Mouse (Mus musculus) G1E (cell line): ENCODE results near the gene Prpf6.

ENCODE experiments used
- CTCF ChIP-seq: IDR thresholded peaks from 2 replicates; pipeline ENCODE4 v1.5.1; 2012; ENCODE audit warnings: low read depth, low read length, inconsistent platforms, mixed read lengths
- GATA1 ChIP-seq: IDR thresholded peaks from 2 replicates; pipeline ENCODE4 v1.6.1; 2012; ENCODE audit warnings: borderline replicate concordance, low read length, inconsistent platforms, mixed read lengths
- GATA2 ChIP-seq: IDR thresholded peaks from 2 replicates; pipeline ENCODE4 v1.6.1; 2012; ENCODE audit warnings: low read depth, low read length, inconsistent platforms, borderline replicate concordance
- POLR2AphosphoS5 ChIP-seq: IDR thresholded peaks from 2 replicates; pipeline ENCODE4 v1.6.1; 2012; ENCODE audit warnings: low read depth, low read length, inconsistent platforms; ENCODE audit not compliant: insufficient replicate concordance
- TAL1 ChIP-seq: conservative IDR thresholded peaks from 2 replicates; pipeline ENCODE4 v1.6.1; 2012; ENCODE audit warnings: low read depth, low read length, inconsistent platforms, mixed read lengths

- TF ChIP-seq CTCF = no peak
- TF ChIP-seq POLR2AphosphoS5 = no peak
- no peak for TF ChIP-seq TAL1
- no peak for TF ChIP-seq GATA1
- TF ChIP-seq GATA2 = no peak
Measured at GRCm38 (mm10) chr2:181658930-181659555, 67.4 kb downstream of the Prpf6 start.
